Mouse (Mus musculus) stomach, postnatal 0 days (tissue): ENCODE measurements at regions not wholly inside any gene's neighbourhood (a gene's known extent, or its start where the extent isn't known, plus 50 kb on each side); places are given as distances from the start of the nearest gene placed in this dataset.

Experiments
- CTCF ChIP-seq: IDR thresholded peaks from 2 replicates; pipeline ENCODE4 v1.5.1; 2016; ENCODE audit warnings: antibody characterized with exemption, low read depth, mild to moderate bottlenecking, moderate library complexity
- EP300 ChIP-seq: optimal IDR thresholded peaks from 2 replicates; pipeline ENCODE3; 2016; ENCODE audit warnings: antibody characterized with exemption

GRCm38 (mm10) chr1:51680725-51681124 lies 202.5 kb upstream of the Nabp1 start:
- TF ChIP-seq CTCF (no peak), EP300 (no peak)
